Mouse (Mus musculus) heart, adult 9 months (tissue): ENCODE measurements around the gene Tecpr2.
A peak's percentile ranks its signal among the peaks of the same experiment; 100 is the strongest.

Source experiments
- DNase-seq, 2 experiments: peaks; one replicate each; pipeline ENCODE4 v3.0.0; 2022; ENCODE audit warnings: low spot score in 2 of 2

The Tecpr2 gene

DNA sequence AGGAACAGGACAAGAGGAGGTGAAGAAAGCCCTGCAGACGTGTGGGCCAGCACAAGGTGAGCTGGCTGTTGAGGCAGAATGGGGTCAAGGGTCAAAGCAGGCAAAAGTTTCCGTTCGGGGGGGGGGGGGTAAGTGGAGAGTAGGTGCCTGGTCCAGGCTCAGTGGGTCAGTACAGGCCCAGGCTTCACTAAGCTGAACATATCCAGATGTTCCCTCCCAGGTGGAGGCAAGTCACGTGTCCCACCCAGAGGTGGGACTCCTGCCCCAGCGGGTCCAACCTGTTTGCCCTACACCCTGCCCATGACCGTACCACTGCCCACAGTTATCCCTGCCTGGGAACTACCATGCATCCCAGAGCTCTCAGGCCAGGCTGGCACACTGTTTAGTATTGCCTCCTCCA is 116.7 kb downstream of the Tecpr2 start:
- DNase-seq = no peak

- no peak for DNase-seq
These were observed 117.3 kb downstream of the Tecpr2 start for GRCm38 (mm10) chr12:111006339-111006738.

GRCm38 (mm10) chr12:111007134-111008103 is 118.4 kb downstream of the Tecpr2 start:
- peak; percentile 49 to 63 for DNase-seq

DNA sequence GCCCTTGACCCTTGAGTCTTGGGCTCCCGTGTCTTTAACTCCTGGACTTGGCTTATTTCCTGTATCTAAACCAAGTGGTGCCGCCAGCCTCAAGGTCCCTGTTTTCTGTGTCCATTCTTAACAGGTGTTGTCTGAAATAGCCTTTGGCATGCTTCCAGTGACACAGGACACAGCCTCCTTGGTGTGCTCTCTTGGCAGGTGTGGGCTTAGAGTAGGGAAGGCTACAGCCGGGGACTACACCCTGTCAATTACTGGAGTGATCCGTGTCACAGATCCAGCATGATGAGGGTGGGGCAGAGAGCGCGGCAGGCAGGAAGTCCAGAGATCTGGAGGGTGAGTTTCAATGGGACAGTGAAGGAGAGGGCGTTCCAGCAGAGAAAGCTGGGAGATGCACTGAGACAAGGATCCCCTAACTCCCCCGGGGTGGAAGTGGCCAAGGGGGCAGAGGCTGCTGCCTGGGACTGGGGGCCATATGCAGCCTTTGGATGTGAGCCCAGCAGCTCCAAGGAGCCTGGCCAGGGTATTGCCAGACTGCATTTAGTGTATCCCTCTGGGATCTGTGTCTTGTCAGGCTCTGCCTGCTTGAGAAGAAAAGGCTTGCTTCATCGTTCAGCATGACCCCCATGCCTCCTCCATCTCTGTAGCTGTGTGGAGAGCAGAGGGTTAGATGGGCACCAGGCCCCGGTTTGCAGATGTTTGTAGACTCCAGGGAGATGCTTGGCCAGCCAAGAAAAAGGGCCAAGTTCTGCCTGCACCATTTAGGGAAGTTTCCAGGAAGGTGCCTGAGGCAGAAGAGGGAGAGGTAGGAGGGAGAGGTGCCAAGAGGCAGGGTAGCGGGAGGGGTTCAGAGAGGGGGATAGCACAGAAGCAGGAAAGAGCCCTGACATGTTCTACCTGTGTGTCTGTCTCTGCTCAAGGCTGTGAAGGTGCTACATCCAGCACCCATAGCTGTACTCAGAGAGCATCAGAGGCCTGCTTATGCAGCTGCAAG is 119.7 kb downstream of the Tecpr2 start:
- DNase-seq = peak in 1 of 2 experiments; percentile 11

- DNase-seq = no peak
These were observed 120.7 kb downstream of the Tecpr2 start for GRCm38 (mm10) chr12:111009615-111010257.

DNA sequence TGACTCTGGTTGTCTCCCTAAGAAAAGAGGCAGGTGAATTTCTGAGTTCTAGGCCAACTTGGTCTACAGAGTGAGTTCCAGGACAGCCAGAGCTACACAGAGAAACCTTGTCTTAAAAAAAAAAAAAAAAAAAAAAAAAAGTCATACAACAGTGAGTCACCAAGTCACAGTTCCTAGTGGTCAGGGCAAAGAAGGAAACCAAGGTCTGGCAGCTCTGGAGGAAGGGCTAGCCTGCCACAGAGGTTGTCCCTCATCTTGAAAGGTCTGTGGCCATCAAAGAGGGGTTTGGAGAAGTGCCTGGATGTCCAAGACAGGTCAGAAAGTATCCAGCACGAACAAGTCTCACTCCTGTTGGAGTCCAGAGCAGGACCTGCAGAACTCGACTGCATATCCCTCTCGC is 127.7 kb downstream of the Tecpr2 start:
- no peak for DNase-seq

DNA sequence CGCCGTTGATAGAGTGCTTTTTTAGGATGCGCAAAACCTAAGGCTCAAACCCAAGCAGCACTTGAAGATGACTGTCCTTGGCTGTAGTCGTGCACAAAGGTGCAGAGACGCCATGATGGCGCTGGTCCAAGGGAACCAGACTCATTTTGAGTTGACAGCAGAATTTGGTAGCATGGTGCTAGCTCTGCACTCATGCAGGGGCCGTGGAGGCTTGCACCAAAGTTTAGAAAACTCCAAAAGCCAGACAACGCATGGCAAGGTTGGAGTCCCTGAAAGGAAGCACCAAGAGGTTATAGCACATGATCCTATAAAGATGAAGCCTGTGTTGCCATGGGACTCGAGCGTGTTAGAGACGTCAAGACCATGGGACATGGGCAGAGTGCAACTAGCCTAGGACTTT is 129.0 kb downstream of the Tecpr2 start:
- no peak for DNase-seq

DNA sequence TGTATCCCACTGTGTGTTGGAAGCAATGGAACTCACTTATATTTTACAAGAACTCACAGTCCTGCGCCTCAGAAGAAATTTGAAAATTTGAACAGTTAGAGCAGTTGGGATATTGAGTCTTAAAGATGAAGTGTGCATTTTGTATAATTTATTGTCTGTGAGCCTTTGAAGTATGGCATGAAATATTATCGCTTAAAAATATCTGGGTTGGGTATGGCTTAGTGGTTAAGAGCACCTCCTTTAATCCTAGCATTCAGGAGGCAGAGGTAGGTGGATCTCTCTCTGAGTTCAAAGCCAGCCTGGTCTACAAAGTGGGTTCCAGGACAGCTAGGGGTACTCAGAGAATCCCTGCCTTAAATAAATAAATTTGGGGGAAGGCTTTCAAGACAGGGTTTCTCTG is 130.0 kb downstream of the Tecpr2 start:
- no peak for DNase-seq

DNA sequence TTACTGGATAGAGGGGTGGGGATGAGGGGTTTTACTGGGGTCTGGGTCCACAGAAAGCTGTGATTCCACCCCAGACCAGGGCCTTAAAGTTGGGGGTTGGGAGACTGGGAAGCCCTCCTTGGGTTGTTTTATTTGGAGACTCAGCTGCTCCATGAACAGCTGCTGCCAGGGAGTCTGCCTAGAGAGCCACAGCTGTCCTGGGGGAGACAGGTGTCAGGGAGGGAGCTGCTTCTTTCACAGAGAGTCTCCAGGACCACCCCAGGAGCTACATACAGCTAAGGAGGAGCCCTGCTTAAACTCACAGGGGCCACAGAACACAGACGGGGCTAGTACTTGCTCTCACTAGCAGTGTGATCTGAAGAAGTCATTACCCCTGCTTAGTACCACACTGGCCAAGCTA is 132.1 kb downstream of the Tecpr2 start:
- no peak for DNase-seq

- no peak for DNase-seq
These were observed 132.5 kb downstream of the Tecpr2 start for GRCm38 (mm10) chr12:111021577-111021976.
